Mouse (Mus musculus): ENCODE measurements at regions not wholly inside any gene's neighbourhood (a gene's known extent, or its start where the extent isn't known, plus 50 kb on each side); places are given as distances from the start of the nearest gene placed in this dataset.

DNA sequence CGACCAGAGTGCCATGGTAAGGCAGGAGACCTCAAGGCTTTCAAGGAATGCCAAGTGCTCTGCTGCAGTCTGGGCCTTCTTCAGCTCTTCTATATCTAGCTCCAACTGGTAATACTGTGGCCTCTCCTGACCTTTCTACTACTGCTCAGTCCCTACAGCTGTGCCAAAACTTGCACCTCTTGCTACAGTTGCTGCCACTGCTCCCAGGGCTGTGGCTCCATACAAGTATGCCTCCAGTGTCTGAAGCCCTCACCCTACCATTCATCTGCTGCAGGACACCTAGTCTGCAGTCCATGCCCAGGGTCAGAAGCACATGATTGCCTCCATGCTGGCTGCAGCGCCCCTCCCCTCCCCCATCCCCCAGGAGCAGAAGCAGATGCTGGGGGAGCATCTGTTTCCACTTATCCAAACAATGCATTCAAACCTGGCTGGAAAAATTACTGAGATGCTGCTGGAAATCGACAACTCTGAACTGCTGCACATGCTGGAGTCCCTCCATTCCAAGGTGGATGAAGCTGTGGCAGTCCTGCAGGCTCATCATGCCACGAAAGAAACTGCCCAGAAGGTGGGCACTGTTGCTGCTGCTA is 96.2 kb upstream of the Gm21897 start:
- Histone ChIP-seq H3K4me3 (replicated peaks in 1 of 3; ENCODE audit: low read depth in 2 of 3, low read length in 2 of 3, poor library complexity in 1 of 3) (no peak overlapping the region), H3K4me1 (ENCODE audit: control insufficient read depth in 1 of 2, insufficient read depth in 2 of 2) (no peaks in the 10 kb centered on the region), H3K79me2 (replicated peaks; ENCODE audit: control insufficient read depth, extremely low read depth, insufficient read depth, poor library complexity, severe bottlenecking) (no peaks in the 10 kb centered on the region), H3K27ac (ENCODE audit: insufficient read depth, low read depth) (no peak overlapping the region), H3K4me2 (ENCODE audit: insufficient read depth, low read depth, poor library complexity, severe bottlenecking) (no peak overlapping the region), H3K9ac (ENCODE audit: insufficient read depth, low read depth) (no peak overlapping the region), H3K9me3 (replicated peaks; ENCODE audit: low read length) (no peaks in the 10 kb centered on the region), H3K36me3 (replicated peaks in 1 of 2; ENCODE audit: control insufficient read depth in 1 of 2, insufficient read depth in 1 of 2, low read length in 1 of 2) (no peaks in the 10 kb centered on the region), H3K27me3 (replicated peaks) (no peaks in the 10 kb centered on the region)
- in situ Hi-C loops (cut with MboI; ENCODE audit: low pct_ligation_motif_present, low pct_unique_long_range_greater_than_20kb, low sequenced_read_pairs): no loop called here
- TF ChIP-seq TBP (conservative IDR thresholded peaks at IDR 0.05; ENCODE audit: low read depth, low read length) (no peak), IRF4 (IDR thresholded peaks at IDR 0.05; ENCODE audit: low read depth, low read length) (no peak), MAX (IDR thresholded peaks at IDR 0.05; ENCODE audit: low read length) (no peak)
- dilution Hi-C loops (cut with MboI; ENCODE audit: extremely low pct_ligation_motif_present, extremely low pct_unique_long_range_greater_than_20kb, low sequenced_read_pairs): no loop called here
- DNase-seq (ENCODE audit: extremely low read depth): no peak

DNA sequence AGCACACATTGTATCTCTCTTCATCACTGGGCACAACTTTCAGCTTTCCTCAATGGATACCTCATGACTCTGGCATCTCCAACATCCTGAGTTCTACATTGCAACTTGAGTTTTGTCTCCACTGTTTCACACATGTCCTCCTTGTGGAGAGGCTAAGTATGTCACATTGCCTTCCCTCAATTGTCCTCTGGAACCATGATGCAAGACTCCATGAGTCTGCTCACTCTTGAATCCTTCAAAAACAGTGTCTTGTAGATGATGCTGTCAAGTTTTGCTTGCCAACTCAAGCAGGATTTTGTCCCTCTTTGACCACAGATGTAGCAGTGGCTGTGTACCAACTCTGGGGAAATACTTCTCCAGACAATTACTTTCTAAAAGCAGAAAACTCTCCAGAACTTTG is 79.4 kb upstream of the Gm21897 start:
- Histone ChIP-seq H3K4me1 (ENCODE audit: control insufficient read depth in 1 of 2, insufficient read depth in 2 of 2) (no peaks in the 10 kb centered on the region), H3K27ac (ENCODE audit: insufficient read depth, low read depth) (no peak overlapping the region), H3K4me2 (ENCODE audit: insufficient read depth, low read depth, poor library complexity, severe bottlenecking) (no peak overlapping the region), H3K9ac (ENCODE audit: insufficient read depth, low read depth) (no peak overlapping the region), H3K27me3 (replicated peaks) (peaks cover 7% of the 10 kb centered on the region), H3K79me2 (replicated peaks; ENCODE audit: control insufficient read depth, extremely low read depth, insufficient read depth, poor library complexity, severe bottlenecking) (no peaks in the 10 kb centered on the region), H3K36me3 (replicated peaks in 1 of 2; ENCODE audit: control insufficient read depth in 1 of 2, insufficient read depth in 1 of 2, low read length in 1 of 2) (no peaks in the 10 kb centered on the region), H3K9me3 (replicated peaks; ENCODE audit: low read length) (no peaks in the 10 kb centered on the region), H3K4me3 (replicated peaks in 1 of 3; ENCODE audit: low read depth in 2 of 3, low read length in 2 of 3, poor library complexity in 1 of 3) (no peak overlapping the region)
- DNase-seq (ENCODE audit: extremely low read depth): no peak
- in situ Hi-C loops (cut with MboI; ENCODE audit: low pct_ligation_motif_present, low pct_unique_long_range_greater_than_20kb, low sequenced_read_pairs): no loop called here
- TF ChIP-seq RAD21 (IDR thresholded peaks at IDR 0.05; ENCODE audit: low read depth, low read length) (no peak), HCFC1 (IDR thresholded peaks at IDR 0.05; ENCODE audit: low read depth, low read length) (no peak), POLR2A (IDR thresholded peaks at IDR 0.05; ENCODE audit: low read depth, low read length) (no peak), ETS1 (conservative IDR thresholded peaks at IDR 0.05; ENCODE audit: low read depth, low read length) (no peak), TCF12 (IDR thresholded peaks at IDR 0.05; ENCODE audit: low read depth, low read length) (no peak), MEF2A (IDR thresholded peaks at IDR 0.05; ENCODE audit: borderline replicate concordance, low read depth, low read length) (no peak), MYC (IDR thresholded peaks at IDR 0.05; ENCODE audit: low read depth, low read length) (no peak), SIN3A (IDR thresholded peaks at IDR 0.05; ENCODE audit: low read length) (no peak), E2F4 (IDR thresholded peaks at IDR 0.05; ENCODE audit: insufficient replicate concordance, low read depth, low read length) (no peak), UBTF (IDR thresholded peaks at IDR 0.05; ENCODE audit: low read depth, low read length) (no peak), ZKSCAN1 (IDR thresholded peaks at IDR 0.05; ENCODE audit: borderline replicate concordance, low read depth, low read length) (no peak), ELF1 (IDR thresholded peaks at IDR 0.05; ENCODE audit: low read depth, low read length) (no peak), USF2 (conservative IDR thresholded peaks at IDR 0.05; ENCODE audit: low read depth, low read length) (no peak), CHD1 (IDR thresholded peaks at IDR 0.05; ENCODE audit: low read depth, low read length) (no peak), JUN (IDR thresholded peaks at IDR 0.05; ENCODE audit: insufficient read depth, low read depth, low read length) (no peak), ZMIZ1 (IDR thresholded peaks at IDR 0.05; ENCODE audit: low read depth, low read length) (no peak)
- dilution Hi-C loops (cut with MboI; ENCODE audit: extremely low pct_ligation_motif_present, extremely low pct_unique_long_range_greater_than_20kb, low sequenced_read_pairs): no loop called here

Measured in CH12.LX (cell line).